Mouse (Mus musculus): ENCODE data around the gene Cyp4f39. TPM values are rescaled to one million over a fixed set of nuclear protein-coding genes. Genes with fewer than 3 reads are reported as not detected.
A peak's percentile ranks its signal among the peaks of the same experiment; 100 is the strongest.

The Cyp4f39 gene
- total RNA-seq (2021), result 1 to 10 TPM in 1 of 2 experiments, under 1 TPM in 1; 0.61 to 1.0 TPM
- long read RNA-seq, experiment 1, partial matches to known transcripts, result 0 of 2 reads
- long read RNA-seq, experiment 1, other reads (novel, unspliced or antisense), result 1 of 2 reads
- long read RNA-seq, experiment 2, partial matches to known transcripts, result 0 of 1 reads
- long read RNA-seq, experiment 2, other reads (novel, unspliced or antisense), result 0 of 1 reads

GRCm38 (mm10) chr17:32452482-32452881, at the start of gene Cyp4f39:
Gene Cyp4f39, plus strand, starts transcription at chr17:32452723.
- DNase-seq, result peak; percentile 38

DNA sequence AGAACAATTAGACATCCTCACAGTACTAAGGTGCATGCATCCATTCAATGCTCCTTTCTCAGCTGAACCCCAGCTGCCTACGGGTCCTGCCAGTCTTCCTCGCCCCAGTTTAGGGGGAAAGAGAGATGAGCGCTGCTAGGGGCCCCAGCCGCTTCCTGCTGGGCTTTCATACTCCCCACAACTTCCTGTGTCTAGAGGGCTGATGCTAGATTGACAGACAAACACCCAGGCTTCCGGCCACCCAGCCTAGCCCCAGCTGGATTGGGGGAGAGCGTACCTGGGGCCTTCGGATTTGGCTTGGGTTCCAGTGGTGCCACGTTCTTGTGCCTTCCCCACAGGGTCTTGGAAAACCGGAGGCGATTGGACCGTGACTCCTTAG, 49.8 kb upstream of the Cyp4f39 start:
- no peak for DNase-seq

- DNase-seq, result no peak
These were observed 49.1 kb upstream of the Cyp4f39 start, which contains the start of gene Rasal3 for GRCm38 (mm10) chr17:32403417-32403816. Gene Rasal3, minus strand, starts transcription at chr17:32403583.

- DNase-seq, result no peak
These were observed 40.6 kb upstream of the Cyp4f39 start for GRCm38 (mm10) chr17:32411898-32412297.

DNA sequence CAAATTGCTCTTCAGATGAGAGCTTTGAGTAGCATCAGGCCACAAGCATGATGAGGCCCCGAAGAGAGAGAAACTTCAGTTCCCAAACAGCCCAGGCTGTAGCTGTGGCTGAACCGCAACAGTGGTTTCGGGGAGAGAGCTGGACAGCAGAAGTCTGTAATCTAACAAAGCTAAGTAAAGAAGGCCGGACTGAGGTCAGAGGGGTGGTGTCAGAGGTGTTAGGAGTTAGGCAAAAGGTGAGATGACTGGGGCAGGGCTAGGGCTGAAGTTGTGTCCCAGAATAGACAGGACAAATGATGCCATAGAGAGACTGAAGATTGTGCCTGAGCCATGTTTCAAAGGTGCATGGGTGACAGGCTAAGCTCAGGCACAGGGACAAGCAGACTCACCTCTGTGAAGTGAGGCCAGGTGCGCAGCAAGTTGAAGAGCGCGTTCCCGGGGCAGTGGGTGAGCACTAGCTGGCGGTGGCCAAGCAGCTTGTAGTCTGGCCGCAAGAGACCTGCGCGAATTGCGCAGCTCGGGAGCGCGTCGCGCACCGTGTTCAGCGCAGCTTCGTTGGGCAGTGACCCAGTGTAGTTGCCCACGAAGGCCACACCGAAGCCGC, 37.0 kb upstream of the Cyp4f39 start:
- no peak for DNase-seq

DNA sequence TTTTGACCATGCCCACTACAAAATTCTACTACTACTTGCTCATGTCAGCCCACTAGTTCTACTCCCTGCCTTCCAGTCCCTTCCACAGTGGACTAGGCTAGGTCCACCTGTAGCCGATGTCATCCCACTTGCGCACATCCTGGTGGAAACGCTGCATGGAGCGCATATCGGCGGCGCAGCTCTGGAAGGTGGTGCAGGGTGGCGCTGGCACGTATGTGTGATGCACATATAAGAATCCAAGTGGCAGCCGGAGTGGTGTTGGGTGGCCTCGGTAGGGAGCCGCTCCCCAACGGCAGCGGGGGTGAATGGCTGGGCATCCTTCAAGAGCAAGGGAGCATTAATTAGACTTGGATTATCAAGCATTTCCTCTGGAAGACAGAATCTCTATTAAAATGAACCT, 35.8 kb upstream of the Cyp4f39 start:
- DNase-seq, result no peak

DNA sequence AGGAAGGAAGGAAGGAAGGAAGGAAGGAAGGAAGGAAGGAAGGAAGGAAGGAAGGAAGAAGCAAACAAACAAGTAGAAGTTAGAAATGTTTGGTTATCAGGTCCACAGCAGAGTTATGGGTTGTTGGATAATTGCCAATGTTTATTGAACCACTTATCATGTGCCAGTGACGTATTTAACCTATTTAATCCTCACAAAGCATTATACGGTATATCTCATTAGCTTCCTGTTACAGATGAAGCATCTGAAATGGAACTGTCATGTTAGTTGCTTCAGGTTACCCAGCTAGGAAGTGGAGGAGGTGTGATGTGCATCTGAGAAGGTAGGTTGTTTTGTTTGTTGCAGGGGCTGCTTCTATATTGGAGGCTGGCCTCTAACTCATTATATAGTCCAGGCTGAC, 32.5 kb upstream of the Cyp4f39 start:
- DNase-seq, result no peak

DNA sequence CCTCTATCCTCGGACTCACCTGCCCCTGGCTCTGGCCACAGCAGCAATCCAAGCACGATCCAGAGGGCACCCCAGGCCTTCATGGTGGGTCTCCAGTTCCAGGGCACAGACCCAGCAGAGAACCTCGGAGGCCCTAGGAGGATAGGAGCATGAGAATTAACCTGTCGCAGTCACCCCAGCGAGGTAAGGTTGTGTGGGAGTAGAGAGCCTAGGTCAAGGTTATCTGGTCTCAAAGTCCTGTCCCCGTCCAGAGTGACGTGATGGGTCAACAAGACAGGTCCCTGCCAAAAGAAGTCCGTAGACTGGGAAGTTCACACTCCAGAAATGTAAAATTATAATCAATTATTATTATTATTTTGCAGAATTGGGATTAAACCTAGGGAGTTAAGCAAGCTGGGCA, 31.7 kb upstream of the Cyp4f39 start:
- no peak for DNase-seq

GRCm38 (mm10) chr17:32424034-32424433, 28.5 kb upstream of the Cyp4f39 start, which contains the start of gene Pglyrp2:
Gene Pglyrp2, minus strand, starts transcription at chr17:32424167.
- no peak for DNase-seq

DNA sequence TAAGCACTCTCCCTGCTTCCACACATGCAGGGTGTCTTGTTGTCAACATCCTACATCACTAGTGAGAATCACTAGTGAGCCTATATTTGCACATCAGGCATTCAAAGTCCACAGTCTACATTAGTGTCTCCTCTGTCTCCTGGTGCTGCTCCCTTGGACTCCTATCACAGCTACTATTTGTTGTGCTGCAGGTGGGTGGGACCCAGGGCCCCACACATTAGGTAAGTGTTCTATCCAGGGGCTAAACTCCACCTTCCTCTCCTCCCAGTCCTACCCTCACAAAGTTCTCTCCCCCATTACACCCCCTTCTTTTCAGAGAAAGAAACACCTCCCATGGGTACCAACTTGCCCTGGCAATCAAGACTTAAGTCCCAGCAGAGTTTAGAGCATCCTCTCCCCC, 25.9 kb upstream of the Cyp4f39 start:
- DNase-seq, result no peak

DNA sequence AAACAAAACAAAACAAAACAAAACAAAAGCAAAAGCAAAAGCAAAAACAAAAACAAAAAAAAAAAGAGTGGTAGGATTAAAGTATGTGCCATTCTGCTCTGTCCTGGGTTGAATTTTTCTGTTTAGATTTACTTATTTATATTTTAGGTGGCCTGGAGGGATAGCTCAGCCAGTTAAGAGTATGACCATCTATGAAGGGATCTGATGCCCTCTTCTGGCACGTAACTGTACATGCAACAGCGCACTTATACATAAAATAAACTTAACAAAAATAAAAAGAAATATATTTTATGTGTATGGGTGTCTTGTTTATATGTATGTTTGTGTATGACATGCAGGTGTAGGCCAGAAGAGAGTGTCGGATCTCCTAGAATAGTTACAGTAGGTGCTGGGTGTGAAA, 20.6 kb upstream of the Cyp4f39 start:
- no peak for DNase-seq

- no peak for DNase-seq
These were observed 18.2 kb upstream of the Cyp4f39 start for GRCm38 (mm10) chr17:32434324-32434723.

- DNase-seq, result no peak
These were observed 17.4 kb upstream of the Cyp4f39 start for GRCm38 (mm10) chr17:32435151-32435550.

DNA sequence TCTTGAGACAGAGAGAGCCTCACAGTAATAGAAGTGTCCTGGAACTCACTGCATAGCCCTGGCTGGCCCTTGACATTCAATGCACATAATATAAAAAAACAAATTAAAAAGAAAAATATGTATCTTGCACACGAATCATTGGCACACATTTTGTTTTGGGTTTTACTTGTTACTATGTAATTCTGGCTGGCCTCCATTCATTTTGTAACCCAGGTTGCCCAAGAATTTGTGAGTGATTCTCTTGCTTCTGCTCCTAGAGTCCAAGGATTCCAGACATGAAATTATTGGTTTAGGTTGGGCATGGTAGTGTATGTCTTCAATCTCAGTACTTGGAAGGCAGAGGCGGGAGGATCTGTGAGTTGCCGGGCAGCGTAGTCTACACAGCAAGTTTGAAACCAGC, 15.4 kb upstream of the Cyp4f39 start:
- no peak for DNase-seq

DNA sequence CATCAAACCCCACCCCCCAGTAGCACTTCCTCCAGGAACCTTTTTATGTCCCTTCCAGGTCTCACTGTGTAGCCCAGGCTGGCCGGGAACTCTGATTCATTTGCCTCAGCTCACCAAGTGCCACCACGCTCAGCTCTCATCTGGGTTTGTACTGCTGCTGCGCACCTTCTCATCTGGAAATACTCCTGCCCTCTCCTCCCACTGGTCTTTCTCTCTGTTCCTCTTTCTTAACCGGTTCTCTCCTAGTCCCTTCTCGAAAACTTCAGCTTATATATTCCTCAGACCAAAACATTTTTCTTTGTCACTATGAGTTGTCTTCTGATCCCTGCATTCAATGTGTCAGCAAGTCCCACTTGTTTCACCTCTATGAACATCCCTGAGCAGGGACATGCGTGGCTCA, 9.3 kb upstream of the Cyp4f39 start:
- DNase-seq, result no peak

- peak; percentile 31 for DNase-seq
These were observed 7.5 kb upstream of the Cyp4f39 start for GRCm38 (mm10) chr17:32445016-32445415.

DNA sequence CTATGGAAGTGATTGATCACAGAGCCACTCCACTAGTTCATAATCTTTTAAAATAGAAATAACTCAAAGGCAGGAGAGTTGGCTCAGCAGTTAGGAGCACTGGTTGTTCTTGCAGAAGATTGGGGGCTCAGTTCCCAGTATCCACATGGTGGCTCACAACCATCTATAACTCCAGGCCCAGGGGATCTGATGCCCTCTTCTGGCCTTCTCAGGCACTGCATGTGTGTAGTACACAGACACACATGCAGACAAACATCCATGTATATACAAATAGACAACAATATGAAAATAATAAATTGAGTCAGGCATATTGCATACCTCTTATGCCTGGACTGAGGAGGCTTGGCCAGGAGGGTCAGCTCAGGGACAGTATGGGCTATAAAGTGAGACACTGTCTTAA, 5.3 kb upstream of the Cyp4f39 start:
- DNase-seq, result no peak

GRCm38 (mm10) chr17:32449042-32449441, 3.5 kb upstream of the Cyp4f39 start:
- DNase-seq, result no peak

DNA sequence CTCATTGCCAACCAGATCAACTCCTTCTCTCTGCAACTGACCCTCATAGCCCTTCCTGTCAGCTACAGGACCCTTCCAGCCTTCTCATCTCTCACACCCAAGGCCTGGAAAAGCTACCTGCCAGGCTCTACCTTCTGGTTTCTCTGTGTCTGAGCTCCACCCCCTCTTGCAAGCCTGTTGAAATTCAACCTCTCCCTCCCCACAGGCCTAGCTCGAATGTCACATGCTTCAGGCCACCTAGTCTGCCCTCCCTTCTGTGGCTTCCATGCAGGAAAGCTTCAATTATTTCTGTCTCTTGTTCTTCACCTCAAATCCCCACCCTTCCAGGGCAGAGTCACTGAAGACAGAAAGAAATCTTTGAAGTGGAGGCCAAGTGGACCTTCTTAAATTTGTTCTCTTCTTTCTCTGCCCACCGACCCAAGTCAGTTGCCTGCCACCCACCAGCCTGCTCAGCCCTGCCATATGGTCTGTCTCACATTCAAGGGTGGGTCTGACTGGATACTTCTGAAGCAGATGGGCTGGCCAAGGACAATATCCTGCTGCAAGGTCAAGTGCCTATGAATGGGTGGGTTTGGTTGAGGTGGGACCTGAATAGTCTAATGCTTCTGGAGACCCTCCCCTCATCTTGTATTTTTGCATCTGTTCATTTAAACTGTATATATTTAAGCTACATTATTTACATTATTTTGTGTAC, 1.5 kb upstream of the Cyp4f39 start:
- DNase-seq, result no peak

GRCm38 (mm10) chr17:32454188-32454587, 1.7 kb downstream of the Cyp4f39 start:
- DNase-seq, result no peak

DNA sequence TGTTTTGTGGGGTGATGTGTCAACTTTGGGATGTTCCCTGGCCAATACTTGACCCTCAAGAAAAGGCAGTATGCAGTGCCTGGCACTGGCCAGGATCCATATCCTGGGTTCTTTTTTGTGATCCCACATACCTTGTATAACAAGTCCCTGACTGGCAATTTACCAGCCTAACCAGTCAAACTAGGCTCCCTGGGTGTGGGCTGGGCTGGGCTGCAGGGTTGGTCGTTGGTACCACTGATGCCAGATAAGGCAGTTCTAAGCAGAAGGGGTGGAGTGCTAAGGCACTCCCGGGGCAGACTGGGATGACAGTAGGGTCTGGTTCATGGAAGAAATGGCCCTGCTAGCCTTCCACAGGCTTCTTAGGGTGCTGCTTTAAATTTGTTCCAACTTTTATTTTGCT, 2.5 kb downstream of the Cyp4f39 start:
- DNase-seq, result no peak

DNA sequence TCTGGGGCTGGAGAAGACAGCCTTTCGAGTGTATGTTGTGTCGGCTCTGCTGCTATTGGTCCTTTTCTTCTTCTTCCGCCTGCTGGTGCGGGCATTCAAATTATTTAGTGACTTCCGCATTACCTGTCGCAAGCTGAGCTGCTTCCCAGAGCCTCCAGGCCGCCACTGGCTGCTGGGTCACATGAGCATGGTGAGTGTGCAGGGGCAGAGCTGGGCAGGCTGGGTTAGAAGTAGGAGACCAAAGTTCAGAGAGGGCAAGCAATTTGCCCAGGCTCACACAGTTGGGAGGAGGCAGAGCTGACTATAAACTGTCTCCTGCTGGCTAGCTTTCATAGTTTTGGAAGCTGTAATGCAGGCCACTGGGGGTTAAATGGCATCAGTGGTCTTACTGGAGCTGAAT, 16.0 kb downstream of the Cyp4f39 start:
- no peak for DNase-seq

GRCm38 (mm10) chr17:32470795-32471194, 18.3 kb downstream of the Cyp4f39 start:
- DNase-seq, result no peak

- DNase-seq, result no peak
These were observed 19.7 kb downstream of the Cyp4f39 start for GRCm38 (mm10) chr17:32472176-32472575.

All from gastrocnemius, postnatal 10 days (tissue).